9 mouse cellular contexts compared by ENCODE assay signal in the genomic region with DNA sequence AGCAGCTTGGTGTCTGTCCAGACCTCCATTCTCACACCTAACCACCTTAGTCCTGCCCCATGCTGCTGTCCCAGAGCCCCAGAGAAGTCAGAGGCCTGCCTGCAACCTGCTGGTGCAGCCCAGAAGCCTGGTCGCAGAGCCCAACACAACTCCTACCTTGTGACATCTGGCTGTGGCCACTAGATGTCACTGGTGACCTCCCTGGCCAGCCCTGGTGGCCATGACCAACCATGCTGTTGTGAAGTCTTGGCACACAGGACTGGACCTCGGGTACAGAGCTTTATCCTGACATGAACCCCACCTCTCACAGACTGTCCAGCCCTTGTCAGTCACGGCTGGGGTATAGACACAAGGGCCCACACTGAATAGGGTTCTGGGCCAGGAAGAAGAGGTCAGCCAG. TPM values are rescaled to one million over a fixed set of nuclear protein-coding genes. Genes with fewer than 3 reads are reported as not detected.
DNase-seq lines count a peak whose midpoint lies in the region; ATAC-seq and TF ChIP-seq lines count a peak whose summit lies in the region.
"Had no signal": no experiment of that assay in that cellular context is flagged by ENCODE, and none has a peak within 500 bp of the region (broad histone marks: within the 10 kb centered on the region; RNA-seq: fewer than 3 reads in every experiment).

No protein-coding gene starts in this region.

- TF ChIP-seq RAD21 in CH12.LX (IDR thresholded peaks at IDR 0.05; ENCODE audit: low read depth, low read length) = peak; percentile 89

- no peak overlapping the region for H3K4me3 ChIP-seq in CH12.LX (replicated peaks in 1 of 3; ENCODE audit: low read depth in 2 of 3, low read length in 2 of 3, poor library complexity in 1 of 3)
- no peak overlapping the region for H3K4me3 ChIP-seq in bone marrow macrophage, adult 2 months (ENCODE audit: insufficient read depth, low read length)
- H3K4me3 ChIP-seq in heart, embryonic 11.5 days (ENCODE audit: low read depth, low read length) = no peak overlapping the region
- no peak overlapping the region for H3K4me3 ChIP-seq in kidney, embryonic 14.5 days (ENCODE audit: low read length)
- no peak overlapping the region for H3K4me3 ChIP-seq in liver, adult 2 months (ENCODE audit: insufficient read depth, low read depth, low read length)
- H3K4me3 ChIP-seq: erythroblast, embryonic 14.5 days had no signal

- DNase-seq in CH12.LX (ENCODE audit: extremely low read depth) = peak; percentile 65
- peak; percentile 51 for DNase-seq in liver, adult 2 months (ENCODE audit: extremely low read depth, low read depth, low spot score)
- DNase-seq in natural killer cell, adult 2 months (ENCODE audit: low spot score in 2 of 2) = peak; percentile 23 to 37
- peak; percentile 28 for DNase-seq in testis, postnatal 14 days (ENCODE audit: low spot score)

- peaks cover 8 to 15% of the 10 kb centered on the region in 2 experiments; a peak in 3 of 4 replicates for H3K4me1 ChIP-seq in CH12.LX (ENCODE audit: control insufficient read depth in 1 of 2, insufficient read depth in 2 of 2)
- no peaks in the 10 kb centered on the region for H3K4me1 ChIP-seq in bone marrow macrophage, adult 2 months (ENCODE audit: control insufficient read depth, insufficient read depth, low read length)
- peaks cover 13% of the 10 kb centered on the region for H3K4me1 ChIP-seq in heart, embryonic 11.5 days (ENCODE audit: control insufficient read depth, insufficient read depth, low read length)
- peaks cover 4% of the 10 kb centered on the region; the same call in 1 of the 2 replicates for H3K4me1 ChIP-seq in kidney, embryonic 14.5 days (ENCODE audit: control insufficient read depth, insufficient read depth, low read length)
- H3K4me1 ChIP-seq in liver, adult 2 months (ENCODE audit: control insufficient read depth, insufficient read depth, low read length) = no peaks in the 10 kb centered on the region

- no peak overlapping the region for H3K27ac ChIP-seq in CH12.LX (ENCODE audit: insufficient read depth, low read depth)
- no peak overlapping the region for H3K27ac ChIP-seq in bone marrow macrophage, adult 2 months (ENCODE audit: insufficient read depth, low read depth, low read length)
- H3K27ac ChIP-seq in heart, embryonic 11.5 days (ENCODE audit: low read depth, low read length) = no peak overlapping the region
- H3K27ac ChIP-seq in kidney, embryonic 14.5 days (ENCODE audit: low read depth, low read length) = no peak overlapping the region
- H3K27ac ChIP-seq in liver, adult 2 months (replicated peaks; ENCODE audit: insufficient read depth, low read depth, low read length) = no peak overlapping the region

- no peaks in the 10 kb centered on the region for H3K9me3 ChIP-seq in CH12.LX (replicated peaks; ENCODE audit: low read length)
- no peaks in the 10 kb centered on the region for H3K9me3 ChIP-seq in heart, embryonic 11.5 days (replicated peaks; ENCODE audit: control insufficient read depth, low read length)
- no peaks in the 10 kb centered on the region for H3K9me3 ChIP-seq in kidney, embryonic 14.5 days (ENCODE audit: control insufficient read depth, low read length)

- H3K36me3 ChIP-seq in CH12.LX (replicated peaks in 1 of 2; ENCODE audit: control insufficient read depth in 1 of 2, insufficient read depth in 1 of 2, low read length in 1 of 2) = no peaks in the 10 kb centered on the region
- H3K36me3 ChIP-seq in heart, embryonic 11.5 days (ENCODE audit: control insufficient read depth, insufficient read depth, low read length) = no peaks in the 10 kb centered on the region
- H3K36me3 ChIP-seq in kidney, embryonic 14.5 days (ENCODE audit: control insufficient read depth, insufficient read depth, low read length) = no peaks in the 10 kb centered on the region
- H3K36me3 ChIP-seq in liver, adult 2 months (ENCODE audit: control insufficient read depth, insufficient read depth, low read length) = no peaks in the 10 kb centered on the region

- in situ Hi-C loops in CH12.LX (cut with MboI; ENCODE audit: low pct_ligation_motif_present, low pct_unique_long_range_greater_than_20kb, low sequenced_read_pairs) = no loop called here

- peak; percentile 53; the same call in 1 of the 2 replicates for ATAC-seq in erythroblast, adult 5-6 weeks (replicated peaks; ENCODE audit: low FRiP score, poor library complexity, severe bottlenecking)
- peak; percentile 49; the same call in 1 of the 2 replicates for ATAC-seq in heart, embryonic 11.5 days (replicated peaks; ENCODE audit: insufficient number of reproducible peaks, low FRiP score, low TSS enrichment)
- ATAC-seq in kidney, embryonic 14.5 days (ENCODE audit: low FRiP score, low TSS enrichment) = peak; percentile 86

- no peaks in the 10 kb centered on the region for H3K79me2 ChIP-seq in CH12.LX (replicated peaks; ENCODE audit: control insufficient read depth, extremely low read depth, insufficient read depth, poor library complexity, severe bottlenecking)
- H3K79me2 ChIP-seq in liver, adult 2 months (ENCODE audit: control insufficient read depth, insufficient read depth, low read length) = no peaks in the 10 kb centered on the region

- no peak for TF ChIP-seq EP300 in CH12.LX (IDR thresholded peaks at IDR 0.05; ENCODE audit: low read length)

- H3K27me3 ChIP-seq in CH12.LX (replicated peaks) = peaks cover 2% of the 10 kb centered on the region
- peaks cover 20% of the 10 kb centered on the region; the same call in 1 of the 2 replicates for H3K27me3 ChIP-seq in heart, embryonic 11.5 days (ENCODE audit: control insufficient read depth, insufficient read depth, low read length)
- peaks cover 26% of the 10 kb centered on the region for H3K27me3 ChIP-seq in kidney, embryonic 14.5 days (ENCODE audit: control insufficient read depth, insufficient read depth, low read length)
- H3K27me3 ChIP-seq in liver, adult 2 months (ENCODE audit: control insufficient read depth, insufficient read depth, low read length) = no peaks in the 10 kb centered on the region

- peak; percentile 82 to 93 for TF ChIP-seq CTCF in CH12.LX (conservative IDR thresholded peaks at IDR 0.05 in 1 of 2, IDR thresholded peaks at IDR 0.05 in 1 of 2; ENCODE audit: low read depth in 2 of 2, low read length in 2 of 2)
- TF ChIP-seq CTCF in bone marrow macrophage, adult 2 months (IDR thresholded peaks at IDR 0.05; ENCODE audit: low read depth, low read length) = peak; percentile 65
- TF ChIP-seq CTCF in liver, adult 2 months (IDR thresholded peaks at IDR 0.05; ENCODE audit: low read depth, low read length) = peak; percentile 100

- no peak overlapping the region for H3K9ac ChIP-seq in CH12.LX (ENCODE audit: insufficient read depth, low read depth)
- no peak overlapping the region for H3K9ac ChIP-seq in heart, embryonic 11.5 days (ENCODE audit: low read depth, low read length)
- no peak overlapping the region for H3K9ac ChIP-seq in kidney, embryonic 14.5 days (ENCODE audit: low read depth, low read length)
- H3K9ac ChIP-seq in liver, adult 2 months (ENCODE audit: low read depth, low read length) = no peak overlapping the region

- TF ChIP-seq POLR2A in CH12.LX (IDR thresholded peaks at IDR 0.05; ENCODE audit: low read depth, low read length) = no peak
- no peak for TF ChIP-seq POLR2A in bone marrow macrophage, adult 2 months (IDR thresholded peaks at IDR 0.05; ENCODE audit: borderline replicate concordance, low read depth, low read length)
- no peak for TF ChIP-seq POLR2A in liver, adult 2 months (IDR thresholded peaks at IDR 0.05; ENCODE audit: extremely low read depth, insufficient read depth, low read length)

- no peak overlapping the region for H3K4me2 ChIP-seq in CH12.LX (ENCODE audit: insufficient read depth, low read depth, poor library complexity, severe bottlenecking)
- no peak overlapping the region for H3K4me2 ChIP-seq in heart, embryonic 11.5 days
- no peak overlapping the region for H3K4me2 ChIP-seq in kidney, embryonic 14.5 days (replicated peaks; ENCODE audit: low read depth, low read length)

- 16% methylated on average over 3 of the region's 3 CpGs for WGBS in heart, embryonic 11.5 days (ENCODE audit: insufficient replicate concordance)
- 11% methylated on average over 3 of the region's 3 CpGs for WGBS in kidney, embryonic 14.5 days
- 1% methylated on average over 3 of the region's 3 CpGs for WGBS in liver, adult 2 months

- dilution Hi-C loops in CH12.LX (cut with MboI; ENCODE audit: extremely low pct_ligation_motif_present, extremely low pct_unique_long_range_greater_than_20kb, low sequenced_read_pairs) = no loop called here

RNA-seq across cellular contexts. Expression of a gene that starts 4.3 kb away (rescaled TPM):
- not detected in 2 replicates for total RNA-seq in CH12.LX (2012; rRNA removed)
- not detected in 2 replicates for total RNA-seq in CH12.LX (2014; rRNA removed)
- not detected in 2 replicates for polyA plus RNA-seq in CH12.LX (2012; ENCODE audit: insufficient read length, low read depth)
- not detected in 2 replicates for polyA plus RNA-seq in bone marrow macrophage, adult 2 months (2012; ENCODE audit: insufficient read depth, insufficient read length, missing spikeins)
- not detected in 2 replicates for total RNA-seq in erythroblast, adult 5-6 weeks (2015; ENCODE audit: low replicate concordance)
- not detected in 2 replicates for total RNA-seq in erythroblast, adult 5-6 weeks (2017; ENCODE audit: low replicate concordance)
- polyA plus RNA-seq in heart, embryonic 11.5 days (2014; fragmentation: Nextera tagmentation; extraction: Ambion mirVana) = not detected in 2 replicates
- polyA plus RNA-seq in kidney, embryonic 14.5 days (2014; fragmentation: Nextera tagmentation; extraction: Ambion mirVana) = not detected in 2 replicates
- total RNA-seq in liver, adult 2 months (2014; rRNA removed) = not detected in 2 replicates
- polyA plus RNA-seq in liver, adult 2 months (2012; rRNA removed) = not detected in 2 replicates
- polyA plus RNA-seq: erythroblast, embryonic 14.5 days had no signal

RNA-seq across cellular contexts. Expression of a gene that starts 35.6 kb away (rescaled TPM):
- total RNA-seq in CH12.LX (2012; rRNA removed) (not detected in 2 replicates), CH12.LX (2014; rRNA removed) (not detected in 2 replicates)
- polyA plus RNA-seq in CH12.LX (2012; ENCODE audit: insufficient read length, low read depth) = 0.29 TPM in 1 of 2 replicates, not detected in the other
- not detected in 2 replicates for polyA plus RNA-seq in bone marrow macrophage, adult 2 months (2012; ENCODE audit: insufficient read depth, insufficient read length, missing spikeins)
- total RNA-seq in erythroblast, adult 5-6 weeks (2015; ENCODE audit: low replicate concordance) = not detected in 2 replicates
- not detected in 2 replicates for total RNA-seq in erythroblast, adult 5-6 weeks (2017; ENCODE audit: low replicate concordance)
- polyA plus RNA-seq in heart, embryonic 11.5 days (2014; fragmentation: Nextera tagmentation; extraction: Ambion mirVana) = 1.1 and 1.7 TPM in 2 replicates
- 0.26 TPM in 1 of 2 replicates, not detected in the other for polyA plus RNA-seq in kidney, embryonic 14.5 days (2014; fragmentation: Nextera tagmentation; extraction: Ambion mirVana)
- not detected in 2 replicates for total RNA-seq in liver, adult 2 months (2014; rRNA removed)
- not detected in 2 replicates for polyA plus RNA-seq in liver, adult 2 months (2012; rRNA removed)
- polyA plus RNA-seq: erythroblast, embryonic 14.5 days had no signal

RNA-seq across cellular contexts. Expression of a gene that starts 41.4 kb away (rescaled TPM):
- not detected in 2 replicates for total RNA-seq in CH12.LX (2012; rRNA removed)
- not detected in 2 replicates for total RNA-seq in CH12.LX (2014; rRNA removed)
- polyA plus RNA-seq in CH12.LX (2012; ENCODE audit: insufficient read length, low read depth) = not detected in 2 replicates
- not detected in 2 replicates for polyA plus RNA-seq in bone marrow macrophage, adult 2 months (2012; ENCODE audit: insufficient read depth, insufficient read length, missing spikeins)
- not detected in 2 replicates for total RNA-seq in erythroblast, adult 5-6 weeks (2015; ENCODE audit: low replicate concordance)
- not detected in 2 replicates for total RNA-seq in erythroblast, adult 5-6 weeks (2017; ENCODE audit: low replicate concordance)
- polyA plus RNA-seq in heart, embryonic 11.5 days (2014; fragmentation: Nextera tagmentation; extraction: Ambion mirVana) = 3.3 and 4.0 TPM in 2 replicates
- polyA plus RNA-seq in kidney, embryonic 14.5 days (2014; fragmentation: Nextera tagmentation; extraction: Ambion mirVana) = 1.7 and 2.9 TPM in 2 replicates
- total RNA-seq in liver, adult 2 months (2014; rRNA removed) = 0.07 TPM in 1 of 2 replicates, not detected in the other
- polyA plus RNA-seq in liver, adult 2 months (2012; rRNA removed) = 0.02 TPM in 1 of 2 replicates, not detected in the other
- polyA plus RNA-seq: erythroblast, embryonic 14.5 days had no signal
